Mouse (Mus musculus): ENCODE measurements around the gene Adamts18.

GRCm38 (mm10) chr8:113858801-113859200 is 10.3 kb upstream of the Adamts18 start:
- TF ChIP-seq EP300 (IDR thresholded peaks at IDR 0.05; ENCODE audit: low read depth) (no peak), CTCF (IDR thresholded peaks at IDR 0.05; ENCODE audit: low read depth) (no peak)
